Mouse (Mus musculus): ENCODE measurements around the gene Bcar1.

DNA sequence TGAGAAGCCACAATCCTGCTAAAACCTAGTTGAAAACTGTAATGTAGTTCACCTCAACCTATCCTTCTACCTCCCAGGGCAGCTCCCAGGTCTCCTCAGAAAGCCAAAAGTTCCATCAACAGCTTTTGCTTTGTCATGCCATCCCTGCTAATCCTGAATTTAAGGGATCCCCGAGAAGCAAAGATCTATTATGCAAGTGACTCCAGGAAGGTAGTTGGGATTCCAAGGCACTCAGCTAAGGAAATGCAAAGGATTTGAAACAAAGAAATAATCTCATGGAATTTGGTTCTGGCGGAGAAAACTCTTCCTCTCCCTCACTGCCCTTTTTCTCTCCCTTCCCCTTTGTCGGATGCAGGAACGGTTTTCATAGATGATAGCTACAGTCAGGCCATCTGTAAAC is 45.6 kb upstream of the Bcar1 start:
- TF ChIP-seq CTCF (IDR thresholded peaks at IDR 0.05; ENCODE audit: low read depth) (no peak), EP300 (IDR thresholded peaks at IDR 0.05; ENCODE audit: low read depth) (no peak)
